Mouse (Mus musculus): ENCODE data around the gene Ipcef1. TPM values are rescaled to one million over a fixed set of nuclear protein-coding genes. Genes with fewer than 3 reads are reported as not detected.

Ipcef1 gene
- polyA plus RNA-seq, 1 experiment from 2014 or later = 0.69 TPM

GRCm38 (mm10) chr10:7062993-7063392 lies 10.7 kb upstream of the Ipcef1 start:
- Histone ChIP-seq H3K27me3 (no peaks in the 10 kb centered on the region), H3K4me1 (replicated peaks) (no peaks in the 10 kb centered on the region), H3K4me3 (no peak overlapping the region), H3K27ac (no peak overlapping the region), H3K36me3 (no peaks in the 10 kb centered on the region), H3K9me3 (no peaks in the 10 kb centered on the region), H3K4me2 (no peak overlapping the region), H3K9ac (no peak overlapping the region)
- ATAC-seq (ENCODE audit: low FRiP score) = no peak
- WGBS = 91% methylated on average over 7 of the region's 7 CpGs

GRCm38 (mm10) chr10:7060326-7060725 lies 8.0 kb upstream of the Ipcef1 start:
- H3K4me1 ChIP-seq (replicated peaks) = no peaks in the 10 kb centered on the region
- no peak for ATAC-seq (ENCODE audit: low FRiP score)
- no peaks in the 10 kb centered on the region for H3K36me3 ChIP-seq
- WGBS = 50% methylated on average over 5 of the region's 5 CpGs
- no peaks in the 10 kb centered on the region for H3K27me3 ChIP-seq
- H3K9ac ChIP-seq = no peak overlapping the region
- no peak overlapping the region for H3K27ac ChIP-seq
- no peaks in the 10 kb centered on the region for H3K9me3 ChIP-seq
- H3K4me3 ChIP-seq = no peak overlapping the region
- H3K4me2 ChIP-seq = no peak overlapping the region

- no peak overlapping the region for H3K4me3 ChIP-seq
These were observed 5.3 kb upstream of the Ipcef1 start for GRCm38 (mm10) chr10:7057546-7057945.

DNA sequence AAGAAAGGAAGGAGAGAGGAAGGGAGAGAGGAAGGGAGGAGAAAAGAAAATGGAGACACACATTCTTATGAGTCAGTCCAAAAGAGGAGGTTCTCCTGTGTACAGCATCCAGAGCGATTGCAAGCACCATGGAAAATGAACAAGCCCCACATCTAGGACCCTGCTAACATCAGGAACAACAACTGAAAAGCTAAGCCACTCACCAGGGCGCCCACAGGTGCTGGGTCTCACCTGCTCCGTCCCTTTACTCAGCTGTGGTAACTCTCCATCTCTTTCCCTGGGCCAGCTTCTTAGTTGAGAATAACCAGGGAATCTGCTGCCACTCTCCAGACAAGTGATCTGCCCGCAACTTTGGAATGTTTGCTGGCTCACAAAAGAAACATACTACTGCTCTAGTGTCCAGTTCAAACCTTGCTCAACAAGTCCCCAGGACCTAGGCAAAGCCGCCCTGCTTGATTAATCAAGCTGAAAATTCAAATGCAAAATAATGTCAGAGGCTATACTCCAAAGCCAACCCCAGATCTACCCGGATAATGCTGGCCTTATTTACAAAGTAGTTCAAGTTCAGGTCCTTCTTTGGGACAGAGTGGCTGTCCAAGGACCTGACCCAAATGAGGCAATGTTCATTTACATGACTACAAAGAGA lies 2.4 kb upstream of the Ipcef1 start:
- WGBS = 82% methylated on average over 6 of the region's 6 CpGs
- H3K9ac ChIP-seq = no peak overlapping the region
- ATAC-seq (ENCODE audit: low FRiP score) = no peak

More at GRCm38 (mm10) chr10:7057546-7057945, 5.3 kb upstream of the Ipcef1 start:
- Histone ChIP-seq H3K4me1 (replicated peaks) (peaks cover 3% of the 10 kb centered on the region; the same call in 1 of the 2 replicates), H3K9me3 (no peaks in the 10 kb centered on the region), H3K9ac (no peak overlapping the region), H3K27me3 (no peaks in the 10 kb centered on the region), H3K36me3 (no peaks in the 10 kb centered on the region), H3K27ac (no peak overlapping the region), H3K4me2 (no peak overlapping the region)
- 88% methylated on average over 1 of the region's 1 CpGs for WGBS
- no peak for ATAC-seq (ENCODE audit: low FRiP score)

GRCm38 (mm10) chr10:7049901-7050300 lies 2.4 kb downstream of the Ipcef1 start:
- H3K4me2 ChIP-seq = no peak overlapping the region
- H3K4me1 ChIP-seq (replicated peaks) = peaks cover 6% of the 10 kb centered on the region; the same call in 1 of the 2 replicates
- H3K4me3 ChIP-seq = no peak overlapping the region
- H3K27ac ChIP-seq = no peak overlapping the region
- no peaks in the 10 kb centered on the region for H3K27me3 ChIP-seq
- no peak for ATAC-seq (ENCODE audit: low FRiP score)
- H3K9me3 ChIP-seq = no peaks in the 10 kb centered on the region
- no peaks in the 10 kb centered on the region for H3K36me3 ChIP-seq
- no peak overlapping the region for H3K9ac ChIP-seq
- 84% methylated on average over 3 of the region's 3 CpGs for WGBS

More for the DNA sequence above, 2.4 kb upstream of the Ipcef1 start:
- no peak overlapping the region for H3K4me2 ChIP-seq
- peaks cover 6% of the 10 kb centered on the region; the same call in 1 of the 2 replicates for H3K4me1 ChIP-seq (replicated peaks)
- no peak overlapping the region for H3K4me3 ChIP-seq
- H3K27ac ChIP-seq = no peak overlapping the region
- no peaks in the 10 kb centered on the region for H3K27me3 ChIP-seq
- H3K9me3 ChIP-seq = no peaks in the 10 kb centered on the region
- H3K36me3 ChIP-seq = no peaks in the 10 kb centered on the region

DNA sequence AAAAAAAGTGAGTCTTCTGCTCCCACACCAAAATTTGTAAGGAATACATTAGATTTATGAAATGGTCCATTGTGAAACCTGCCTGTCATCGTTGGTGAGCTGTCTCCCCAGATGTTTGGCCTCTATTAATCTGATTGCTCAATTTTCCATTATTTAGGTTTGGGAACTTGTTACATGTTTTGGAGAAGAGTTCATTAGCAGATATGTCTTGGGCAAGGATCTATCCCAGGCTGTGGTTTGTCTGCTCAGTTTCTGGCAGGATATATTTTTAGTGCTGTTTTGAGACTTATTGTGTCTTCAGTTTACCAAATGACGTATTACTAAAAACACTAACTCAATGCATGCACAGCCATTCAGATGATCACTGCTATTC lies 4.4 kb downstream of the Ipcef1 start:
- no peaks in the 10 kb centered on the region for H3K27me3 ChIP-seq
- no peak overlapping the region for H3K4me2 ChIP-seq
- no peaks in the 10 kb centered on the region for H3K9me3 ChIP-seq
- H3K4me3 ChIP-seq = no peak overlapping the region
- ATAC-seq (ENCODE audit: low FRiP score) = no peak
- no peak overlapping the region for H3K27ac ChIP-seq
- H3K4me1 ChIP-seq (replicated peaks) = peaks cover 6% of the 10 kb centered on the region; the same call in 1 of the 2 replicates
- H3K9ac ChIP-seq = no peak overlapping the region
- 85% methylated on average over 2 of the region's 2 CpGs for WGBS
- H3K36me3 ChIP-seq = no peaks in the 10 kb centered on the region

DNA sequence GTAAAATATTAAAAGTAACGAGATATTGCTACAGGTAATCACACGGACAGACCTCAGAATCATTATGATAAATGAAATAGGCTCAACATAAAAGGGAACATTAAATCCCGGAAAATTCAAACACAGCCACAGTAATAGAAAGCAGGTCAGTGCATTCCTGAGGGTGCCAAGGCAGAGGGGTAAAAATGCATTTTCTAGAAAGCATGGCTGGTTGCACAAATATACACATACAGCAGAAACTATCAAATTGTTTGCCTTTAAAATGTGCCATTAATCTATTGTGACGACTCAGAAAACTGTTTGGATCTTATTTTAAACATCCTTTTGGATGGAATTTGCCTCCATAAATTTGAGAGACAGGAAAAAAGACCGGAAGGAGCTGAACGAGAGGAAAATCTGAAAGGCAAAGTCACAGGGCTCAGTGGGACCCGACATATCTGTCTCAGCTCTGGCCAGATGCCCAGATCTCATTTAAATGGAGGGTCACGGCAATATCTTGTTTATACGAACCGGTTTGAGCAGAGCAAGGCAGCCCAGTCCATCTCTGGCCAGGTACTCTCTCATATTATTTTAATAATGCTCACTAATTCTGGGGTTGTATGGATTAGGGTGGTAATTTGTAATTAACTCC lies 4.9 kb downstream of the Ipcef1 start:
- Histone ChIP-seq H3K9me3 (no peaks in the 10 kb centered on the region), H3K27ac (no peak overlapping the region), H3K4me2 (no peak overlapping the region), H3K27me3 (no peaks in the 10 kb centered on the region), H3K4me3 (no peak overlapping the region), H3K4me1 (replicated peaks) (peaks cover 2% of the 10 kb centered on the region; the same call in 1 of the 2 replicates), H3K36me3 (no peaks in the 10 kb centered on the region), H3K9ac (no peak overlapping the region)
- ATAC-seq (ENCODE audit: low FRiP score) = no peak
- WGBS = 55% methylated on average over 10 of the region's 10 CpGs

DNA sequence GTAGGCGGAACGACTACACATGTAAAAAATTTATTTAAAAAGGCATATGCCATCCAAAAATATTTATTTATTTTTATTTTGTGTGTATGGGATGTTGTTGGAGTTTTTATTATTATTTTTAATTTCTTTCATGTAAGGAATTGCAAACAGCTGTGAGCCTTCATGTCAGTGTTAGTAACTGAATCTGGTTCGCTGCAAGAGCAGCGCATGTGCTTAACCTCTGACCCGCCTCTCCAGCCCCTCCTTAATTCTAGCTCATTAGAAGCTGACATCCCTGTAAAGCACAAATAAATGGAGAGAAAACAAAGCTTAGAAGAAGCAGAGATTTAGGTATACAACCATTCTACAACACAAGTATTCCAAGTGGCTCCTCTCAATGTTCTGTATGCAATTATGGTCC lies 8.4 kb downstream of the Ipcef1 start:
- Histone ChIP-seq H3K9ac (no peak overlapping the region), H3K27me3 (no peaks in the 10 kb centered on the region), H3K4me2 (no peak overlapping the region), H3K36me3 (no peaks in the 10 kb centered on the region), H3K27ac (no peak overlapping the region), H3K9me3 (no peaks in the 10 kb centered on the region), H3K4me1 (replicated peaks) (no peaks in the 10 kb centered on the region), H3K4me3 (no peak overlapping the region)
- 72% methylated on average over 5 of the region's 5 CpGs for WGBS
- ATAC-seq (ENCODE audit: low FRiP score) = no peak

- ATAC-seq (ENCODE audit: low FRiP score) = no peak
- no peak overlapping the region for H3K9ac ChIP-seq
- H3K4me3 ChIP-seq = no peak overlapping the region
- H3K9me3 ChIP-seq = no peaks in the 10 kb centered on the region
- H3K4me1 ChIP-seq (replicated peaks) = no peaks in the 10 kb centered on the region
- no peak overlapping the region for H3K4me2 ChIP-seq
- no peak overlapping the region for H3K27ac ChIP-seq
- H3K36me3 ChIP-seq = no peaks in the 10 kb centered on the region
- no peaks in the 10 kb centered on the region for H3K27me3 ChIP-seq
These were observed 11.2 kb downstream of the Ipcef1 start for GRCm38 (mm10) chr10:7041032-7041431.

DNA sequence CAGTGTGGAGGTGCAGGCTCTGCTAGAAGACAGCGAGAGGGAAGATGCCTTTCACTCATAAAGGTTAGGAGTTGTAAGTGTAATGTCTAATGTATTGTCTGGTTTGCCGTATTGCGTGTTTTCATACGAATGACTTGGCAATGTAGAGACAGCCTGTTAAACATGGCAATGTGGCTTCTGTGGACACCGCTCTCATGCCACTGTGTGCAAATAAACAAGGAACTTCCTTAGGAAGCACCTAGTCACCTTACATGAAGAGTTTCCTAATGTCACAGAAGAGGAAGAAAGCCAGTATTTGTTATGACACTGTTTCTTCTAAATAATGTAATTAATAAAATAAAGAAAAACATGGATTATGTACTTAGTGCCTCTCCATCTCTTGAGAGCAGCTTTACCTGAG lies 15.1 kb downstream of the Ipcef1 start:
- WGBS = 90% methylated on average over 5 of the region's 5 CpGs
- no peaks in the 10 kb centered on the region for H3K4me1 ChIP-seq (replicated peaks)
- ATAC-seq (ENCODE audit: low FRiP score) = no peak

GRCm38 (mm10) chr10:7035547-7035946 lies 16.7 kb downstream of the Ipcef1 start:
- no peak overlapping the region for H3K9ac ChIP-seq
- ATAC-seq (ENCODE audit: low FRiP score) = 0 out of 2 replicates have a peak, but pooled peaks have one; percentile 63
- H3K4me1 ChIP-seq (replicated peaks) = no peaks in the 10 kb centered on the region
- H3K36me3 ChIP-seq = no peaks in the 10 kb centered on the region
- 67% methylated on average over 12 of the region's 12 CpGs for WGBS
- H3K4me2 ChIP-seq = no peak overlapping the region
- no peaks in the 10 kb centered on the region for H3K27me3 ChIP-seq
- H3K9me3 ChIP-seq = no peaks in the 10 kb centered on the region
- no peak overlapping the region for H3K4me3 ChIP-seq
- no peak overlapping the region for H3K27ac ChIP-seq

More for the DNA sequence above, 15.1 kb downstream of the Ipcef1 start:
- no peak overlapping the region for H3K9ac ChIP-seq
- no peaks in the 10 kb centered on the region for H3K36me3 ChIP-seq
- no peak overlapping the region for H3K27ac ChIP-seq
- H3K4me3 ChIP-seq = no peak overlapping the region
- no peaks in the 10 kb centered on the region for H3K27me3 ChIP-seq
- no peaks in the 10 kb centered on the region for H3K9me3 ChIP-seq
- H3K4me2 ChIP-seq = no peak overlapping the region

- no peaks in the 10 kb centered on the region for H3K27me3 ChIP-seq
- H3K9ac ChIP-seq = no peak overlapping the region
- no peak for ATAC-seq (ENCODE audit: low FRiP score)
- no peak overlapping the region for H3K4me3 ChIP-seq
- no peaks in the 10 kb centered on the region for H3K9me3 ChIP-seq
- H3K36me3 ChIP-seq = no peaks in the 10 kb centered on the region
- no peak overlapping the region for H3K27ac ChIP-seq
- no peaks in the 10 kb centered on the region for H3K4me1 ChIP-seq (replicated peaks)
- WGBS = 84% methylated on average over 2 of the region's 2 CpGs
- no peak overlapping the region for H3K4me2 ChIP-seq
These were observed 18.8 kb downstream of the Ipcef1 start for GRCm38 (mm10) chr10:7033459-7033858.

- no peak overlapping the region for H3K4me2 ChIP-seq
- no peaks in the 10 kb centered on the region for H3K4me1 ChIP-seq (replicated peaks)
- no peak overlapping the region for H3K4me3 ChIP-seq
- no peak overlapping the region for H3K27ac ChIP-seq
- 76% methylated on average over 1 of the region's 1 CpGs for WGBS
- H3K27me3 ChIP-seq = no peaks in the 10 kb centered on the region
- H3K9me3 ChIP-seq = no peaks in the 10 kb centered on the region
- no peak overlapping the region for H3K9ac ChIP-seq
- no peaks in the 10 kb centered on the region for H3K36me3 ChIP-seq
- ATAC-seq (ENCODE audit: low FRiP score) = no peak
These were observed 27.2 kb downstream of the Ipcef1 start for GRCm38 (mm10) chr10:7025028-7025427.

Measured in hindbrain, embryonic 13.5 days (tissue).